Mouse (Mus musculus) embryonic facial prominence, embryonic 14.5 days (tissue): ENCODE data around the gene Mepce. TPM values are rescaled to one million over a fixed set of nuclear protein-coding genes. Genes with fewer than 3 reads are reported as not detected.
"Not testable (repeated sequence)": the region's sequence is repeated elsewhere in the genome, so short reads cannot be mapped to it uniquely, and the experiment has no call there.

Experiments
- ATAC-seq: fragments of 200-750 bp; cut with Nextera tagmentation; 2 replicates; pipeline ENCODE4 v1.8.0; 2017; ENCODE audit warnings: low read depth, moderate number of reproducible peaks, moderate TSS enrichment
- DNase-seq: peaks from one replicate; pipeline ENCODE4 v3.0.0-alpha.2; 2015; ENCODE audit warnings: low spot score
- H3K27ac ChIP-seq: fragments of 300-500 bp; sonication (generic); replicated peaks from 2 replicates; pipeline ENCODE4 v1.5.1; 2014; ENCODE audit warnings: low read depth, mild to moderate bottlenecking, low read length, moderate library complexity
- H3K27me3 ChIP-seq: fragments of 300-500 bp; sonication (generic); replicated peaks from 2 replicates; pipeline ENCODE4 v1.6.1; 2014; ENCODE audit warnings: low read length; ENCODE audit not compliant: control insufficient read depth, insufficient read depth
- H3K36me3 ChIP-seq: fragments of 300-500 bp; sonication (generic); 2 replicates; pipeline ENCODE4 v1.6.1; 2014; ENCODE audit warnings: low read length, mixed read lengths; ENCODE audit not compliant: control insufficient read depth, insufficient read depth
- H3K4me1 ChIP-seq: fragments of 300-500 bp; sonication (generic); 2 replicates; pipeline ENCODE4 v1.6.1; 2014; ENCODE audit warnings: antibody characterized with exemption, low read length; ENCODE audit not compliant: control insufficient read depth, insufficient read depth
- H3K4me2 ChIP-seq: fragments of 300-500 bp; sonication (generic); 2 replicates; pipeline ENCODE4 v1.6.1; 2014; ENCODE audit warnings: low read depth, mild to moderate bottlenecking, low read length, moderate library complexity, mixed read lengths
- H3K4me3 ChIP-seq: fragments of 300-500 bp; sonication (generic); 2 replicates; pipeline ENCODE4 v1.5.1; 2014; ENCODE audit warnings: low read depth, mild to moderate bottlenecking, low read length
- H3K9ac ChIP-seq: fragments of 300-500 bp; sonication (generic); 2 replicates; pipeline ENCODE4 v1.6.1; 2014; ENCODE audit warnings: low read depth, mild to moderate bottlenecking, low read length, moderate library complexity, mixed read lengths
- H3K9me3 ChIP-seq: fragments of 300-500 bp; sonication (generic); 2 replicates; pipeline ENCODE4 v1.6.1; 2016; ENCODE audit warnings: low read length; ENCODE audit not compliant: control insufficient read depth
- WGBS: fragments of 180-500 bp; shearing (Covaris S2); extraction: QIAGEN DNeasy Blood & Tissue Kit; methylation state at CpG from one replicate; pipeline ENCODE4 v1.1.7; 2014; 5-methylcytosine and 5-hydroxymethylcytosine counted together
- polyA plus RNA-seq: library from polyadenylated mRNA; unstranded; fragments of >200 nt; fragmentation: Nextera tagmentation; extraction: Ambion mirVana; gene quantifications from 2 replicates; pipeline ENCODE4 v1.2.1, GENCODE M21; 2014

The Mepce gene
- 12.2 and 15.2 TPM in 2 replicates for polyA plus RNA-seq

DNA sequence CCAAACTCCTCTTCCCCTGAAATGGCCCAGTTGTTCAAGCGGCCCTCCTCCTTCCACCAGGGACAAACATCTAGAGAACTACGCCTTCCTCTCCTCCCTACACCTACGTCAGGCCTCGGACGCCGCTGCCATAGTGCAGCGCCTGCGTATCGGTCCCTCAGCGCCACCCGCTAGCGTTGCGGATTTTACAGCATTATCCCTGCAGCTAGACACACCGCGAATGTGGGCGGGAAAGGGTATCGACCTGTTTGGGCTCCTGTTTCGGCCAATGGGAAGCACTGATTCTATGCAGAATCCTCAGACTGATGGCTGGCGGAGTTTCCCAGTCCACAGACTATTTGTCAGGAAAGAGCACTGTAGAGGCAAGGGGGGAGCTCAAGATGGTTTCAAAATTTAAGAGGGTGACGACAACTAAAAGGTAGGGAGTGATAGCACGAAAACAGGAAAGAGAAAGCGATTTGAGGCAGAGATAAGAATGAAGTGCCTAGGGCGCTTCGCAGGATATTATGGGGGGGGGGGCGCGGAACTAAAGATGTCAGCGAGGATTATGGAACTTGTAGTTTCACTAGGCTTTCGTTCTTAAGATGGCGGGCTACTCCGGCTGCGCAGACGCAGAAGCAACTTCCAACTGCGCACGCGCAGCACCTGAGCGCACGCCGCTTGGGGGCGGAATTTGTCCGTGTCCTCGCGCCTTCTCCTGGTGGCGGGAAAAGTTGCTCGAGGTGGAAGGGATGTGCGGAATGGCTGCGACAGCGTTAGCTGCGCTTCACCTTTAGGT, at the start of gene Mepce, which contains the start of gene Zcwpw1:
Gene Mepce (minus strand): TSS at position 505 of the 778 bp plus-strand sequence.
Gene Zcwpw1 (plus strand): TSS at position 648 of the 778 bp plus-strand sequence.
- under 1% methylated on average over 45 of the region's 48 CpGs for WGBS
- no peaks in the 10 kb centered on the region for H3K27me3 ChIP-seq
- H3K4me2 ChIP-seq = peak within 1 kb of the TSS; percentile 78
- peaks cover 28% of the 10 kb centered on the region for H3K4me1 ChIP-seq
- peak; percentile 98 for DNase-seq
- H3K9me3 ChIP-seq = no peaks in the 10 kb centered on the region
- peak within 1 kb of the TSS; percentile 85 for H3K9ac ChIP-seq
- peak within 1 kb of the TSS; percentile 99 for H3K27ac ChIP-seq
- peaks cover 24% of the 10 kb centered on the region for H3K36me3 ChIP-seq
- H3K4me3 ChIP-seq = peak within 1 kb of the TSS; percentile 61
- peak; percentile 64 for ATAC-seq

DNA sequence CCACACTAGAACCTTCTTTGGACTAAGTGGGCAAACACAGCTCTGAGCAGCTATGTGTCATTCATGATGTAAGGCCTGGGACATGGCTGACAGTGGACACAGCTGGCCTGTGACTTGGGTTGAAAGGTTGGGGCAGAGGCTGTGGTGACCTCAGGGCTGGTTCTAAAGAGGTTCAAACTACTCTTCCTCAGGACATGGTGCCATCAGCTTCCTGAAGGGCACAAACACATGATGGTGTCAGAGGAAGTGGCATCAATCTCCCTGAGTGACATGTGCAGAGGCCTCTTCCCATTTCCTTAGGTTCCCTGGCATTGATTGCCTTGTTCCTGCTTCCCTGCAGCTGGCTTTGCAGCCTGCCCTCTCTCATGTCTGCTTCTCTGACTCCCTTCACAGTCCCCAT, 49.7 kb upstream of the Mepce start:
- not testable (repeated sequence) for DNase-seq, H3K4me1 ChIP-seq, ATAC-seq, H3K9me3 ChIP-seq, H3K27me3 ChIP-seq, H3K36me3 ChIP-seq, H3K27ac ChIP-seq, H3K9ac ChIP-seq, H3K4me2 ChIP-seq, H3K4me3 ChIP-seq

DNA sequence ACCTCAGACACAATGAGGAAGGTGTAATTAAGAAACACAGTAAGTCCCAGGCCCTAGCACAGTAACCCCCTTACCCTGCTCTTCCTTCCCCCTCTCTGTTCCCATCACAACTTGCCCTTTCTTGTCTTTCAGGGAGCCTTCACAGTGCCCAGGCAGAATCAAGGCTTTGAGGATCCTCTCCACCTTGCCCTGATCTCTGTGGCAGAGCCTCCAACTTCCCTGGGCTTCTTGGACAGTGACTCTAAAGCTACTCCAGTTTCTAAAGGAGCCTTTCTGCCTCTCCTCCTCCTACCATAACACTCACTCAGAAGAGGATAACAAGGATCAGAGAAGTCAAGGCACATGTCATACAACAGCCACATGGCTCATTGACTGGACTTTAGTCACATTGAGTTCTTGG, 49.2 kb upstream of the Mepce start:
- Histone ChIP-seq H3K27me3 (no peaks in the 10 kb centered on the region), H3K9ac (no peak overlapping the region), H3K9me3 (no peaks in the 10 kb centered on the region), H3K4me1 (no peaks in the 10 kb centered on the region), H3K4me3 (no peak overlapping the region), H3K27ac (no peak overlapping the region), H3K36me3 (no peaks in the 10 kb centered on the region), H3K4me2 (no peak overlapping the region)
- ATAC-seq (no peak), DNase-seq (no peak)

GRCm38 (mm10) chr5:137835966-137836520, 48.6 kb upstream of the Mepce start, which contains the start of gene Pilra:
Gene Pilra, minus strand, starts transcription at chr5:137836281.
- ATAC-seq = not testable (repeated sequence)

DNA sequence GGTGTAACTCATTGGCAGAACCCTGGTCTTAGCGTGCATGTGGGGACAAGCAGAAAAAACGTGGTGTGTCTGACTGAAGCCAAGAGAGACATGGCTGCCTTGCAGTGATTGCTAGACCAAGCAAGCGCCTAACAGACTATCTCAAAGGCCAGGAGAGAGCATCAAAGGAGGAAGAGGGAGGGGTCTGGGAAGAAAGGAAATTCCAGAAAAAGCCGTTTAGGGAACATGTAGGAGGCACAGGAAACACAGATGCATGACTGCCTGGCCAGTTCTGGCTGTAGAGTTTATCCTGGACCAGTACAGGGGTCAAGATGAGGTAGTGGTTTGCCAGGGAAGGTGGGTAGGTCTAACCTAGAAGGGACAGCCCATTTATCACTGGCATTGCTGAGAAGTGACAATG, 46.0 kb upstream of the Mepce start:
- 42% methylated on average over 4 of the region's 4 CpGs for WGBS
- DNase-seq (no peak), ATAC-seq (no peak)
- Histone ChIP-seq H3K27ac (no peak overlapping the region), H3K4me2 (no peak overlapping the region), H3K4me1 (no peaks in the 10 kb centered on the region), H3K36me3 (no peaks in the 10 kb centered on the region), H3K9me3 (no peaks in the 10 kb centered on the region), H3K27me3 (no peaks in the 10 kb centered on the region), H3K9ac (no peak overlapping the region), H3K4me3 (no peak overlapping the region)

More at GRCm38 (mm10) chr5:137835966-137836520, 48.6 kb upstream of the Mepce start, which contains the start of gene Pilra:
- not testable (repeated sequence) for H3K27ac ChIP-seq, H3K9ac ChIP-seq, H3K4me1 ChIP-seq, H3K36me3 ChIP-seq, H3K9me3 ChIP-seq, H3K27me3 ChIP-seq, DNase-seq, H3K4me3 ChIP-seq, H3K4me2 ChIP-seq
- 36% methylated on average over 2 of the region's 2 CpGs for WGBS

- Histone ChIP-seq H3K27me3 (no peaks in the 10 kb centered on the region), H3K4me3 (no peak overlapping the region), H3K27ac (no peak overlapping the region), H3K4me2 (no peak overlapping the region), H3K36me3 (no peaks in the 10 kb centered on the region), H3K9ac (no peak overlapping the region), H3K4me1 (no peaks in the 10 kb centered on the region), H3K9me3 (no peaks in the 10 kb centered on the region)
- DNase-seq (no peak), ATAC-seq (no peak)
- 63% methylated on average over 6 of the region's 6 CpGs for WGBS
These were observed 44.1 kb upstream of the Mepce start for GRCm38 (mm10) chr5:137831506-137831905.

- no peak for ATAC-seq
- no peak overlapping the region for H3K4me2 ChIP-seq
- H3K4me1 ChIP-seq = no peaks in the 10 kb centered on the region
- H3K27me3 ChIP-seq = no peaks in the 10 kb centered on the region
- no peak overlapping the region for H3K27ac ChIP-seq
- H3K4me3 ChIP-seq = no peak overlapping the region
- H3K9ac ChIP-seq = no peak overlapping the region
- DNase-seq = no peak
- no peaks in the 10 kb centered on the region for H3K9me3 ChIP-seq
- WGBS = 83% methylated on average over 4 of the region's 4 CpGs
- no peaks in the 10 kb centered on the region for H3K36me3 ChIP-seq
These were observed 43.7 kb upstream of the Mepce start for GRCm38 (mm10) chr5:137831106-137831505.

DNA sequence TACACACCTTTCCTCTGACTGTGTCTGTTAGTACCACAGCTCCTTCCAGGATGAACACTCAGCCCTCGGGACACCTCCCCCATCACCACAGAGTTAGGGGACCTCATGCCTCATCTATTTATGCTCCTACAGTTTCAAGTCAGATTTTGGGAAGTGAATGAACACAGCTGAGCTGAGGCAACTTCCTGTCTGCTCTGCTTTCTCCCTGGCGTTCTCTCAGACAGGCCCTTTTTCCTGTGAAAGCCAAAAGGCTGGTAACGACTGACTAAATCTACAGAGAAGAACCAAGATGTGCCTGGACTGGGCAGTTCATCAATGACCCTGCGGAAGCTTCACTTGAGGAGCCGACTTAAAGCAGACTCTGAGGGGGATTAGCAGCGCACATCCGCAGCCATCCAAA, 42.8 kb upstream of the Mepce start:
- DNase-seq (no peak), ATAC-seq (no peak)
- Histone ChIP-seq H3K9ac (no peak overlapping the region), H3K36me3 (no peaks in the 10 kb centered on the region), H3K9me3 (no peaks in the 10 kb centered on the region), H3K27ac (no peak overlapping the region), H3K27me3 (no peaks in the 10 kb centered on the region), H3K4me3 (no peak overlapping the region), H3K4me2 (no peak overlapping the region), H3K4me1 (no peaks in the 10 kb centered on the region)
- WGBS = 79% methylated on average over 7 of the region's 7 CpGs

DNA sequence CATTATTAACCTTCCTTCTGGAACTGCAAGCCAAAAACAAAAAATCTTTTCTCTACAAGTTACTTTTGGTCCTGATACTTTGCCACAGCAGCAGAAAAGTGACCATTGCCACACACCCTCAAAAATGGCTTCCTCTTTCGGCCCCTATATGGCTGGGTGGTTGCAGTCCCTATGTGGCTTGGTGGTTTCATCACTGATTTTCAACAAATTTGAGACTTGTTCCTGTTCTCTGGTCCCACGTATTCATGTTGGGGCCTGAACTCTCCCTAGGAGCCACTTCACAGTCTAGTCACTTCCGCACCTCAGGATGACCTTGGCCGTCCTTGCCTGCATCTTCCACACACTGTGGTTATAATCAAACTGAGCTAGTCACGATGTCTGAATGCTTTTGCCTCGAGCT, 41.2 kb upstream of the Mepce start:
- ATAC-seq = no peak
- WGBS = 85% methylated on average over 6 of the region's 6 CpGs
- no peak overlapping the region for H3K27ac ChIP-seq

More for the DNA sequence above, 41.2 kb upstream of the Mepce start:
- Histone ChIP-seq H3K4me3 (no peak overlapping the region), H3K4me1 (no peaks in the 10 kb centered on the region), H3K9ac (no peak overlapping the region), H3K36me3 (no peaks in the 10 kb centered on the region), H3K27me3 (no peaks in the 10 kb centered on the region), H3K9me3 (no peaks in the 10 kb centered on the region), H3K4me2 (no peak overlapping the region)
- DNase-seq = no peak
